Mouse (Mus musculus): Measurements from ENCODE around the gene Crygs. TPM values are rescaled to one million over a fixed set of nuclear protein-coding genes. Genes with fewer than 3 reads are reported as not detected.
A peak's percentile ranks its signal among the peaks of the same experiment; 100 is the strongest.

Gene Crygs
- polyA plus RNA-seq, 2 experiments: not detected

DNA sequence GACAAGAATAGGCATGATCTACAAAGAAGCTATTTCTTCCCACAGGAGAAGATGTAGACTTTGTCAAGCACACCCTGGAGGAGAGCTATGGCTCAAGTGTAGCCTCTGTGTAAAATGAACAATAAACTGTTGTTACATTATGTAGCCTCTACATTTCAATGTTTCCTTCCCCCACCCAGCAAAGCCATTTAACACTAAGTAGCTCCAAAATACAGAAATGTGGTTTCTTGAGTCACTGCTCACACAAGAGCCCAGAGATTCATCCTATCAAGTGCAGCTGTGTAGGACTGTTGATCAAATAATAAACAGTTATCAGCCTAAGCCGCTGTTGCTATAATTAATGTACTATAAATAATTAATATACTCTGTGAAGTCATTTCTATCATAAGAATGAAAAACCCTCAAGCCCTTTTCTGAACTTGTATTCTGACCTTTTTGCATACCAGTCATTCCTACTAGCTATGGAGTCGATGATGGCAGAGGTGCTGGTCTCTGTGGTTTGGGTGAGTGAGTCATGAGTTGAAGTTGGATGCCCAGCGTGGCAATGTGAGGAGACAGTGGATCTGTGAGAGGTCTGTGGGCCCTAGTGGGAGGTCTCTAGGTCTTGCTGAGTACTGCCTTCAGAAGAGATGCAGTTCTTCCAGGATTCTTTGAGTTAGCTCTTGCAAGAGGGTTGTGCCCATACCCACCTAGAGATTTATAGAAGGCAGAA is 27.9 kb upstream of the Crygs start:
- H3K9me3 ChIP-seq (ENCODE audit: control insufficient read depth, low read length): no peaks in the 10 kb centered on the region
- peaks cover 14% of the 10 kb centered on the region for H3K36me3 ChIP-seq (ENCODE audit: control insufficient read depth, insufficient read depth, low read length)
- ATAC-seq (ENCODE audit: low FRiP score, low read depth): no peak
- TF ChIP-seq POLR2A (IDR thresholded peaks at IDR 0.05; ENCODE audit: borderline replicate concordance, extremely low read depth, insufficient read depth, insufficient read length): no peak
- DNase-seq (ENCODE audit: low spot score): no peak
- no peaks in the 10 kb centered on the region for H3K27me3 ChIP-seq (ENCODE audit: control insufficient read depth, insufficient read depth, low read length)
- H3K4me1 ChIP-seq (ENCODE audit: control insufficient read depth, insufficient read depth, low read length): no peaks in the 10 kb centered on the region
- 97% methylated on average over 3 of the region's 3 CpGs for WGBS
- H3K4me3 ChIP-seq (replicated peaks; ENCODE audit: low read length): no peak overlapping the region
- H3K4me2 ChIP-seq (replicated peaks; ENCODE audit: low read depth, low read length, severe bottlenecking): no peak overlapping the region
- H3K9ac ChIP-seq (ENCODE audit: low read depth, low read length, severe bottlenecking): no peak overlapping the region
- H3K27ac ChIP-seq (replicated peaks; ENCODE audit: low read depth, low read length): no peak overlapping the region

DNA sequence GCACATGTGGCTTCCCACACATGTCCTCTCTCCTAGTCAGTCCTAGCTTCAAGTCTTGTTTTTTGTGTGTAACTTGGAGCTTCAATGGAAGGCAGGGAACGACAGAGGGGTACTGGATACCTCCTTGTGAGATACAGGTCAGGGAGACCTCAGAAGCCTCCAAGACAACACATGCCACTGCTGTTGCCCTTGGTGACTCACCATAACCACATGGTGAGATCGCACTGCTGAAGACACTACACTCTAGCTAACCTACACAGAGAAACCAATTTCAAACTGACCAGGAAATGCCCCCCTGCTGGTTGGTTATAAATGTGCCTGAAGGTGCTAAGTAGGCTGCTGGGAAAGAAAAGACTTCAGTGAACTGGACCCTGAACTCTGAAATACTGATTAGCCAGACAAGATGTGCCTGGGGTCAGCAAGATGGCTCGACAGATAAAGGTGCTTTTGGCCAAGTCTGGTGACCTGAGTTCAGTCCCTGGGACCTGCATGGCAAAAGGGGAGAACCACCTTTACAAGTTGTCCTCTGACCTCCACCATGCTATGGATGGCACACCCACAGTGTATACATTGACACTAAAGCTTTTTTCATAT is 21.7 kb upstream of the Crygs start:
- no peaks in the 10 kb centered on the region for H3K27me3 ChIP-seq (ENCODE audit: control insufficient read depth, insufficient read depth, low read length)
- 87% methylated on average over 3 of the region's 3 CpGs for WGBS
- no peaks in the 10 kb centered on the region for H3K9me3 ChIP-seq (ENCODE audit: control insufficient read depth, low read length)
- no peak overlapping the region for H3K9ac ChIP-seq (ENCODE audit: low read depth, low read length, severe bottlenecking)
- no peak overlapping the region for H3K4me3 ChIP-seq (replicated peaks; ENCODE audit: low read length)
- H3K4me2 ChIP-seq (replicated peaks; ENCODE audit: low read depth, low read length, severe bottlenecking): no peak overlapping the region
- no peaks in the 10 kb centered on the region for H3K4me1 ChIP-seq (ENCODE audit: control insufficient read depth, insufficient read depth, low read length)
- H3K36me3 ChIP-seq (ENCODE audit: control insufficient read depth, insufficient read depth, low read length): peaks cover 27% of the 10 kb centered on the region
- ATAC-seq (ENCODE audit: low FRiP score, low read depth) (no peak), DNase-seq (ENCODE audit: low spot score) (no peak)
- H3K27ac ChIP-seq (replicated peaks; ENCODE audit: low read depth, low read length): no peak overlapping the region
- TF ChIP-seq POLR2A (IDR thresholded peaks at IDR 0.05; ENCODE audit: borderline replicate concordance, extremely low read depth, insufficient read depth, insufficient read length): no peak

DNA sequence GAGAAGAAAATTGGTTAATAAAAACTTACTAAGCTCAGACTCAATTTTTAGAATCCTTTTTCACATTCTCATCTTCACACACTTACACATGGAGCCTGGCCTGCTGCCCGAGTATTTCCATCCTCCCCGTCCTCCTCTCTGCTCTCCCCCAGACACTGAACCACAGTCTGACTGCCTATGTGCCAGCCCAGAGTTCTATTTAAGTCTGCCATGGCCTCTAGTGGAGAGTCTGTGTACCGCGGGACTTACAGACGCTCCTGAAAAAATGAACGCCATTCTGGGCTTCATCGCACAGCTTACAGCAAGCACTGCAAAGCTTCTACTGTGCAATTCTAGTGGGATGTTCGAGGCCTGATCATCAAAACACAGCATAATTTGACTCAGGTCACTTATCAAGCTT is 9.4 kb upstream of the Crygs start:
- TF ChIP-seq POLR2A (IDR thresholded peaks at IDR 0.05; ENCODE audit: borderline replicate concordance, extremely low read depth, insufficient read depth, insufficient read length): no peak
- Histone ChIP-seq H3K9me3 (ENCODE audit: control insufficient read depth, low read length) (no peaks in the 10 kb centered on the region), H3K4me2 (replicated peaks; ENCODE audit: low read depth, low read length, severe bottlenecking) (no peak overlapping the region), H3K9ac (ENCODE audit: low read depth, low read length, severe bottlenecking) (no peak overlapping the region), H3K27ac (replicated peaks; ENCODE audit: low read depth, low read length) (no peak overlapping the region), H3K4me1 (ENCODE audit: control insufficient read depth, insufficient read depth, low read length) (no peaks in the 10 kb centered on the region), H3K36me3 (ENCODE audit: control insufficient read depth, insufficient read depth, low read length) (peaks cover 27% of the 10 kb centered on the region), H3K4me3 (replicated peaks; ENCODE audit: low read length) (no peak overlapping the region), H3K27me3 (ENCODE audit: control insufficient read depth, insufficient read depth, low read length) (no peaks in the 10 kb centered on the region)
- 58% methylated on average over 8 of the region's 8 CpGs for WGBS
- no peak for ATAC-seq (ENCODE audit: low FRiP score, low read depth)
- DNase-seq (ENCODE audit: low spot score): no peak

DNA sequence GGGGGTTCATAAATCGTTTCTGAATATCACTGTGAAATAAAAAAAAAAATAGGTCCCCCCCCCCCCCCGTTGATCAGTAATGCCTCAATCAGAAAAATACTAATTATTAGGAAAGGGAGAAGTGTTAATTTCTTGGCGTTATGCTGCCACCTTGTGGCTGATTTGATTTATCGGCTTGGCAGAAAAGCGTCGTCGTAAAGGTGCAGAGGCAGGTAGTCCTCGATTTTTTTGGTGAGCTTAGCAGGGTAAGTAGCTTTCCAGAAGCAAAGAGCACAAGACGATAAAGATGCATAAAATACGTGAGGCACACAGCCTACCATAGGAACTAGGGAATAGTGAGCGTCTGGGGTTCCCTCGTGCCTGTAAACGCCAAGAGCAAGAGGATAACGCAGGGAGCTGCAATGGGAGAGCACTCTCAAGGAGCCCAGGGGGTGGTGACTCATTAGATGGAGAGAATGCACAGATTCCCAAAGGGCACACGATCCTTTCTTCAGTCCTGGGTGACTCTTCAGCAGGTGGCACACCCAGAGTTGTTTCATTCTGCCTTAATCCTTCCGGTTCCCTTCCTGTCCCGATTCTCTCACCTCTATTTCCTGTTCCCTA is 3.8 kb downstream of the Crygs start:
- no peaks in the 10 kb centered on the region for H3K9me3 ChIP-seq (ENCODE audit: control insufficient read depth, low read length)
- ATAC-seq (ENCODE audit: low FRiP score, low read depth): no peak
- WGBS: 12% methylated on average over 17 of the region's 17 CpGs
- peak; percentile 70 for DNase-seq (ENCODE audit: low spot score)
- H3K4me2 ChIP-seq (replicated peaks; ENCODE audit: low read depth, low read length, severe bottlenecking): no peak overlapping the region; the same call in 1 of the 2 replicates
- H3K27ac ChIP-seq (replicated peaks; ENCODE audit: low read depth, low read length): no peak overlapping the region
- H3K4me3 ChIP-seq (replicated peaks; ENCODE audit: low read length): no peak overlapping the region
- no peak for TF ChIP-seq POLR2A (IDR thresholded peaks at IDR 0.05; ENCODE audit: borderline replicate concordance, extremely low read depth, insufficient read depth, insufficient read length)
- H3K27me3 ChIP-seq (ENCODE audit: control insufficient read depth, insufficient read depth, low read length): no peaks in the 10 kb centered on the region
- no peaks in the 10 kb centered on the region for H3K4me1 ChIP-seq (ENCODE audit: control insufficient read depth, insufficient read depth, low read length)
- H3K9ac ChIP-seq (ENCODE audit: low read depth, low read length, severe bottlenecking): no peak overlapping the region
- no peaks in the 10 kb centered on the region for H3K36me3 ChIP-seq (ENCODE audit: control insufficient read depth, insufficient read depth, low read length)

DNA sequence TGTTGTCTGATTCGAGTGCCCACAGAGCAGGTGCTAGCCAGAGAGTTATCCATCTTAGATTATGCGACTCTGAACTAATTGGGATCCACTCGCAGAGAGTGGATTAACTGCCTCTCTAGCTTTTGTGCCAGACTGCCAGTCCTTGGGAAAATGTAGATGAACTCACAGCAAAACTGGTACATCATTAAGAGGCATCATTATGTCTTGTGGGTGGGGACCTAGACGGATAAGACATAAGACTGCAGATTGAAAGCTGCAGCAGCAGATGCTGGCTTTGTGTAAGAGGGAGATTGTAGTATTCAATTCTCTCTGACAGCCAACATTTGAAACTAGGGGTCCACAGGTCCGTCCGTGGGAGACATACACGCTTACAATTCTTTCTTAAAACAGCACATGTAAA is 8.6 kb downstream of the Crygs start:
- 80% methylated on average over 7 of the region's 7 CpGs for WGBS
- H3K9ac ChIP-seq (ENCODE audit: low read depth, low read length, severe bottlenecking): no peak overlapping the region
- DNase-seq (ENCODE audit: low spot score): no peak
- H3K9me3 ChIP-seq (ENCODE audit: control insufficient read depth, low read length): no peaks in the 10 kb centered on the region
- no peak overlapping the region for H3K4me2 ChIP-seq (replicated peaks; ENCODE audit: low read depth, low read length, severe bottlenecking)
- H3K36me3 ChIP-seq (ENCODE audit: control insufficient read depth, insufficient read depth, low read length): no peaks in the 10 kb centered on the region
- no peaks in the 10 kb centered on the region for H3K27me3 ChIP-seq (ENCODE audit: control insufficient read depth, insufficient read depth, low read length)
- no peak for TF ChIP-seq POLR2A (IDR thresholded peaks at IDR 0.05; ENCODE audit: borderline replicate concordance, extremely low read depth, insufficient read depth, insufficient read length)
- no peak for ATAC-seq (ENCODE audit: low FRiP score, low read depth)
- H3K4me3 ChIP-seq (replicated peaks; ENCODE audit: low read length): no peak overlapping the region
- H3K4me1 ChIP-seq (ENCODE audit: control insufficient read depth, insufficient read depth, low read length): no peaks in the 10 kb centered on the region
- H3K27ac ChIP-seq (replicated peaks; ENCODE audit: low read depth, low read length): no peak overlapping the region
